Mouse (Mus musculus) embryonic facial prominence, embryonic 12.5 days (tissue): Measurements from ENCODE around the gene 2900026A02Rik. TPM values are rescaled to one million over a fixed set of nuclear protein-coding genes. Genes with fewer than 3 reads are reported as not detected.

ENCODE experiments used
- ATAC-seq: fragments of 200-750 bp; cut with Nextera tagmentation; 2 replicates; pipeline ENCODE4 v1.8.0; 2017; ENCODE audit not compliant: insufficient number of reproducible peaks, insufficient read depth, low FRiP score, low TSS enrichment
- H3K27ac ChIP-seq: fragments of 300-500 bp; sonication (generic); 2 replicates; pipeline ENCODE4 v1.5.1; 2016; ENCODE audit warnings: mild to moderate bottlenecking
- H3K27me3 ChIP-seq: fragments of 300-500 bp; sonication (generic); 2 replicates; pipeline ENCODE4 v1.6.1; 2016; ENCODE audit warnings: mild to moderate bottlenecking, moderate library complexity
- H3K36me3 ChIP-seq: fragments of 300-500 bp; sonication (generic); 2 replicates; pipeline ENCODE4 v1.6.1; 2016; ENCODE audit warnings: mild to moderate bottlenecking
- H3K4me1 ChIP-seq: fragments of 300-500 bp; sonication (generic); 2 replicates; pipeline ENCODE4 v1.6.1; 2016
- H3K4me2 ChIP-seq: fragments of 300-500 bp; sonication (generic); replicated peaks from 2 replicates; pipeline ENCODE4 v1.6.1; 2016; ENCODE audit warnings: mild to moderate bottlenecking, moderate library complexity
- H3K4me3 ChIP-seq: fragments of 300-500 bp; sonication (generic); 2 replicates; pipeline ENCODE4 v1.5.1; 2016; ENCODE audit warnings: mild to moderate bottlenecking
- H3K9ac ChIP-seq: fragments of 300-500 bp; sonication (generic); 2 replicates; pipeline ENCODE4 v1.6.1; 2016; ENCODE audit warnings: mild to moderate bottlenecking, moderate library complexity
- H3K9me3 ChIP-seq: fragments of 300-500 bp; sonication (generic); 2 replicates; pipeline ENCODE4 v1.6.1; 2016; ENCODE audit warnings: mild to moderate bottlenecking, moderate library complexity
- WGBS: fragments of 180-500 bp; shearing (Covaris S2); methylation state at CpG from one replicate; pipeline ENCODE4 v1.1.7; 2016; 5-methylcytosine and 5-hydroxymethylcytosine counted together
- polyA plus RNA-seq: library from polyadenylated mRNA; unstranded; fragments of >200 nt; fragmentation: Nextera tagmentation; extraction: Ambion mirVana; gene quantifications from 2 replicates; pipeline ENCODE4 v1.2.1, GENCODE M21; 2016

Gene 2900026A02Rik
- 5.3 and 5.8 TPM in 2 replicates for polyA plus RNA-seq

DNA sequence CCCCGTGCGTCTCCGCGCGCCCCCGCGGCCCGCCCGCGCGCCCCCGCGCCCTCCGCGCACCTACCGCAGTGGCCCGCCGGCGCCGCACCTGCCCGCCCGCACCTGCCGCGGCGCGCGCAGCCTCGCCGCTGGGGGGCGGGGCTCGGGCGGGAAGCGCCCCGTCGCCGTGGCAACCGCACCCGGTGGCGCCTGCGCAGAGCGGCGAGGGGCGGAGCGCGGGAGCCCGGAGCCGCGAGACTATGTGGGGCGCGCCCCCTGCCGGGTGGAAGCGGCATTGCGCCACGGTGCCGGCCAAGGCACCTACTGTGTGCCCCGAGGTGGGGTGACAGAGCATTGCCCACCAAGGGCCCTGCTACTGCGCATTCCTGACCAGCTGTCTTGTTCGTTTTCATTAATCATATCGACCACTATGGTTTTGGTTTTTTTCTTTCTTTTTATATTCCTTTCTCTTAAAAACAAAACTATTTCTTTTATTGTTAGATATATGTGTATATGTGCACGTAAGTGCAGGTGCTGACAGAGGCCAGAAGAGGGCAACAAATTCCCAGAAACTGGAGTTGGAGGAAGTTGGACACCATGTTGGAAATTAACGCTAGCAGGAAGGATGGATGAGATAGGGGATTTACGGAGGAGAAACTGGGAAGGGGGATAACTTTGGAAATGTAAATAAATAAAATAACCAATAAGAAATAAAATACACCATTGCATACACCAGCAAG is at the start of gene 2900026A02Rik:
TSS of gene 2900026A02Rik (minus strand) at position 90 of the 719 bp plus-strand sequence.
- peaks cover 3% of the 10 kb centered on the region; the same call in 1 of the 2 replicates for H3K9me3 ChIP-seq
- ATAC-seq, result no peak
- peak within 1 kb of the TSS; percentile 48 for H3K4me3 ChIP-seq
- WGBS, result 9% methylated on average over 47 of the region's 62 CpGs
- peaks cover 25% of the 10 kb centered on the region for H3K27me3 ChIP-seq
- H3K27ac ChIP-seq, result no peak within 1 kb of the TSS
- peaks cover 19% of the 10 kb centered on the region for H3K4me1 ChIP-seq
- no peaks in the 10 kb centered on the region for H3K36me3 ChIP-seq
- H3K9ac ChIP-seq, result peak within 1 kb of the TSS; percentile 71
- H3K4me2 ChIP-seq, result peak within 1 kb of the TSS; percentile 98

DNA sequence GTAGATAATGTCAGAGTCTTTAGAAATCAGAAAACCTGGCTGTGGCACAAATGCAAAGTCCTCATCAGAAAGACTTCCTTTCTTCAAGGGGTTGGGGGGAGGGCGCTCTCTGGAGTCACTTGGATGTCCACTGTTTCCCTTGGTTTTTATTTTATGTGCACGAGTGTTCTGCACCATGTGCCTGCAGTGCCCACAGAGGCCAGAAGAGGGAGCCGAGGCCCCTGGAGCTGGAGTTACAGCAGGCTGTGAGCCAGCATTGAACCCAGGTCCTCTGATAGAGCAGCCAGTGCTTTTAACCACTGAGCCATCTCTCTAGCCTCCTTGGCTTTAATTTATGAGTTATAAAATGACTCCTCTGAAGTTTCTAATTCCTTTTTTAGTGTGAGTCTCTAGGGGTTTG is 49.0 kb upstream of the 2900026A02Rik start:
- no peak for ATAC-seq
- WGBS, result 72% methylated on average over 3 of the region's 3 CpGs
- H3K27me3 ChIP-seq, result no peaks in the 10 kb centered on the region
- H3K27ac ChIP-seq, result no peak overlapping the region
- no peak overlapping the region for H3K9ac ChIP-seq
- H3K4me1 ChIP-seq, result no peaks in the 10 kb centered on the region
- no peak overlapping the region for H3K4me3 ChIP-seq
- H3K36me3 ChIP-seq, result no peaks in the 10 kb centered on the region
- no peak overlapping the region for H3K4me2 ChIP-seq
- 0 out of 2 replicates have a peak, but pooled peaks cover 3% of the 10 kb centered on the region for H3K9me3 ChIP-seq

DNA sequence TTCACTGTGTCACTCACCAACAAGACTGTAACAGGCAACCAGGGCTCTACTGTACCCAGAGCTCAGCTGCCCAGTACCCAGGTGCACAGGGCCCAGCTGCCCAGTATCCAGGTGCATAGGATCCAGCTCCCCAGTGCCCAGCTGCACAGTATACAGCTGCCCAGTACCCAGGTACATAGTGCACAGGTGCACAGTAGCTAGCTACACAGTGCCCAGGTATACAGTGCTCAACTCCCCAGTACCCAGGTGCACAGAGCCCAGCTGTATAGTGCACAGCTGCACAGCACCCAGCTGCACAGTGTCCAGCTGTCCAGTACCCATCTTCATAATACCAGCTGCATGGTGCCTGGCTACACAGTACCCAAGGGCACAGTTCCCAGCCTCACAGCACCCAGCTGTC is 47.2 kb upstream of the 2900026A02Rik start:
- Histone ChIP-seq H3K4me3 (no peak overlapping the region), H3K4me2 (no peak overlapping the region), H3K9ac (no peak overlapping the region), H3K36me3 (0 out of 2 replicates have a peak, but pooled peaks cover 4% of the 10 kb centered on the region), H3K9me3 (0 out of 2 replicates have a peak, but pooled peaks cover 3% of the 10 kb centered on the region), H3K27ac (no peak overlapping the region), H3K27me3 (no peaks in the 10 kb centered on the region), H3K4me1 (no peaks in the 10 kb centered on the region)
- peak; percentile 60; the same call in 1 of the 2 replicates for ATAC-seq

DNA sequence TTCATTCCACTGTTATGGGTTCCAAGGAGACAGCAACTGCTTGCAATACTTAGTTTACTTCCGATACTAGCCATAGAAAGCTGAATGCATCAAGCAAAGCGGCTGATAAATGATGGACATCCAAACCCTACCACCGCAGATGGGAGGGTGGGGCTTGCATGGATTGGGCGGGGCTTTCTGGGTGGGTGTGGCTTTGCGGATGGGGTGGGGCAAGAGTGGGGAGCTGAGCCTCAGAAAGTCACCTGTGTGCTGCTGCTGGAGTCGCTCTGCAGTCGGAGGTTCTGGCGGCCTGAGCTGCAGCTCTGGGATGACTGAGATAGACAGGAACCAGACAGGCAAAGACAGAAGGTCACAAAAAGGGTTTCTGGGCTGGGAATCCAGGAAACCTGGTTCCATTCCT is 44.6 kb upstream of the 2900026A02Rik start:
- Histone ChIP-seq H3K9me3 (0 out of 2 replicates have a peak, but pooled peaks cover 3% of the 10 kb centered on the region), H3K36me3 (0 out of 2 replicates have a peak, but pooled peaks cover 4% of the 10 kb centered on the region), H3K4me3 (no peak overlapping the region), H3K27me3 (no peaks in the 10 kb centered on the region), H3K4me1 (no peaks in the 10 kb centered on the region), H3K27ac (no peak overlapping the region), H3K4me2 (no peak overlapping the region), H3K9ac (no peak overlapping the region)
- 84% methylated on average over 8 of the region's 8 CpGs for WGBS
- no peak for ATAC-seq

DNA sequence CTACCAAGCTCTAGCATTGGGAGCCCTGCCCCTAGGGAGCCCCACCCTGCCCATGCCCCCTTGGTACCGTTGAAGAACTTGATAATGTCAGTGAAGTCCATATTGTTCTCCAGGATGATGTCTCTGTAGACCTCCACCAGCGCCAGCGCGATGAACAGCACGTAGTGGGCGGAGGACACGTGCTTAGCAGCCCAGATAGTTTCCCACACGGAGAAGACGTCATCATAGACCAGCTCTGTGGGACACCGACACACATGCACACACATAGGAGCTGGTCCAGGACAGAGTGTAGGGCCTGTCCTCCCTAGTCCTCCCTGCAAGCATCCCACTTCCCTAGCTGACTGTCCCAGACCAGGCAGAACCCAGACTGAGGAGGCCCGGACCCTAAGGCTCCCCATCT is 29.8 kb upstream of the 2900026A02Rik start:
- no peak overlapping the region for H3K9ac ChIP-seq
- H3K27ac ChIP-seq, result no peak overlapping the region
- no peaks in the 10 kb centered on the region for H3K4me1 ChIP-seq
- H3K27me3 ChIP-seq, result no peaks in the 10 kb centered on the region
- H3K9me3 ChIP-seq, result no peaks in the 10 kb centered on the region
- no peaks in the 10 kb centered on the region for H3K36me3 ChIP-seq
- no peak overlapping the region for H3K4me3 ChIP-seq
- ATAC-seq, result no peak
- no peak overlapping the region for H3K4me2 ChIP-seq
- WGBS, result 94% methylated on average over 11 of the region's 11 CpGs

DNA sequence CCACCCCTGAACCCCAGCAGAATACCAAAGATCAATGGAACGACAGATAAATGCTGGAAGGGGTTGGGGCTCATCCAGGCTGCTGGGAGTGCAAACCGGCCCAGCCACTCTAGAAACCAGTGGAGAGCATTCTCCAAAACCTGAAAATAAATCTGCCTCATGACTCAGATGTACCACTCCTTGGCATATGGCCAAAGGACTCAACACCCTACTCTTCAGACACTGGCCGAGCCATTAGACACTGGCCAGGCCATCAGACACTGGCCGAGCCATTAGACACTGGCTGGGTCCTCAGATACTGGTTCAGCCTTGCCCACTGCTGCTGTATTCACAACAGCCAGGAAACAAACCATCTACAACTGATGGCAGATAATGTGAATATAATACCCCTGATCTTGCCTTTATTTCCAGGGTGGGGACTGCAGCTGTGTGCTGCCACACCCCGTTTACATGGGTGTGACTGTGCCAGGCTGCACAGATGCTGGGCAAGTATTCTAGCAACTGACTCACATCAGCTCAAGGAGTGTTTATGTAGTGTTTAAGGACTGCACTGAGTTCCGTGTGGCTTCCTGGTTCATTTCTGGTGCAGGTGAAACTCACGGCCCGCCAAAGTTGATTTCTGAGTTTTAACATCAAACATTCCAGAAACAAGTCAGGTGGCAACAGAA is 28.4 kb upstream of the 2900026A02Rik start:
- Histone ChIP-seq H3K4me1 (no peaks in the 10 kb centered on the region), H3K9me3 (no peaks in the 10 kb centered on the region), H3K4me3 (no peak overlapping the region), H3K27ac (no peak overlapping the region), H3K27me3 (no peaks in the 10 kb centered on the region), H3K9ac (no peak overlapping the region), H3K36me3 (no peaks in the 10 kb centered on the region), H3K4me2 (no peak overlapping the region)
- ATAC-seq, result no peak
- 76% methylated on average over 8 of the region's 8 CpGs for WGBS

DNA sequence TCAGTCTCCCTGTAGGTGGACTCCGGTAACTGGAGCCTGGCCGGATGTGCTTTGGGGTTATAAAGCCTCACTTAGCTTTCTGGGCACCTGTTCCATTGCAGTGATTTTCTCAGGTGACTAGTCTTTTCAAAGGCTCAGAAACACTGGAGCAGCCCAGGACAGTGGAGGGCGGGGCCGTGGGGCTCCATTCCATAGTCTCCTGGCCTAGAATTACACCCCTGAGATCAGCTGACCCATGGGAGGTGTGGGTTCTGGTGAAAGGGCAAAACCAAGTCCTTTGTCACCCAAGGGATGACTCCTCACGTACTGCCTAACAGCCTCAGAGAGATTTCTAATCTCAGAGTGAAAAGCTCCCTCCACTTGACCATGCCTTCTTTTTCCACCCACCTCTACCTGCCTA is 9.2 kb upstream of the 2900026A02Rik start:
- no peak for ATAC-seq
- H3K4me2 ChIP-seq, result no peak overlapping the region
- peaks cover 17% of the 10 kb centered on the region for H3K4me1 ChIP-seq
- H3K27ac ChIP-seq, result no peak overlapping the region
- no peaks in the 10 kb centered on the region for H3K27me3 ChIP-seq
- H3K4me3 ChIP-seq, result no peak overlapping the region
- WGBS, result 73% methylated on average over 5 of the region's 5 CpGs
- no peaks in the 10 kb centered on the region for H3K9me3 ChIP-seq
- no peak overlapping the region for H3K9ac ChIP-seq
- H3K36me3 ChIP-seq, result no peaks in the 10 kb centered on the region

DNA sequence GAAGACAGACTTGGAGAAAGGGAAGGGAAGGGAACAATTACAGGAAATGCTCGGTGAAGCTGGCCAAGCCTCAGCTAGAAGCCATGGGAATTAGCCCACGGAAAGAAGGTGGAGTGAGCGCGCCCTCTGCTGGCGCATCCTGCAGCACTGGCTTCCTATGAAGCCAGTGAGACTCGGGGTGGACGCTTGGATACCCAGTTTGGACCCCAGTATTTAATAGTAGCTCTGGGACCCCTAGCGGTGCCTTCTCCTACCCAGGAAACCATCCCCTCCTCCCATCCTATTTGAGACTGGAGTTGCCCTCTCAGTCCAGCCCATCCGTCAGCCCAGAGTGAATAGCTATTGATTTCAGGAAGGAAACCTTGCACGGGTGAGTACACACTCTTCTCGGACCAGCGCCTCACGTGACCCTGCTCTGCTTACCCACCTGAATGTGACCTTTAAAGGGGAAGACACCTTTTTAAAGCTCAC is 5.6 kb upstream of the 2900026A02Rik start, which contains the start of gene Tmem211:
TSS of gene Tmem211 (plus strand) at position 278 of the 471 bp plus-strand sequence.
- Histone ChIP-seq H3K27me3 (no peaks in the 10 kb centered on the region), H3K4me3 (peak within 1 kb of the TSS; percentile 2; the same call in 1 of the 2 replicates), H3K27ac (peak within 1 kb of the TSS; percentile 30), H3K4me1 (peaks cover 18% of the 10 kb centered on the region), H3K36me3 (no peaks in the 10 kb centered on the region), H3K4me2 (peak within 1 kb of the TSS; percentile 41), H3K9ac (no peak within 1 kb of the TSS; the same call in 1 of the 2 replicates), H3K9me3 (no peaks in the 10 kb centered on the region)
- under 1% methylated on average over 13 of the region's 13 CpGs for WGBS
- ATAC-seq, result peak; percentile 62; the same call in 1 of the 2 replicates

DNA sequence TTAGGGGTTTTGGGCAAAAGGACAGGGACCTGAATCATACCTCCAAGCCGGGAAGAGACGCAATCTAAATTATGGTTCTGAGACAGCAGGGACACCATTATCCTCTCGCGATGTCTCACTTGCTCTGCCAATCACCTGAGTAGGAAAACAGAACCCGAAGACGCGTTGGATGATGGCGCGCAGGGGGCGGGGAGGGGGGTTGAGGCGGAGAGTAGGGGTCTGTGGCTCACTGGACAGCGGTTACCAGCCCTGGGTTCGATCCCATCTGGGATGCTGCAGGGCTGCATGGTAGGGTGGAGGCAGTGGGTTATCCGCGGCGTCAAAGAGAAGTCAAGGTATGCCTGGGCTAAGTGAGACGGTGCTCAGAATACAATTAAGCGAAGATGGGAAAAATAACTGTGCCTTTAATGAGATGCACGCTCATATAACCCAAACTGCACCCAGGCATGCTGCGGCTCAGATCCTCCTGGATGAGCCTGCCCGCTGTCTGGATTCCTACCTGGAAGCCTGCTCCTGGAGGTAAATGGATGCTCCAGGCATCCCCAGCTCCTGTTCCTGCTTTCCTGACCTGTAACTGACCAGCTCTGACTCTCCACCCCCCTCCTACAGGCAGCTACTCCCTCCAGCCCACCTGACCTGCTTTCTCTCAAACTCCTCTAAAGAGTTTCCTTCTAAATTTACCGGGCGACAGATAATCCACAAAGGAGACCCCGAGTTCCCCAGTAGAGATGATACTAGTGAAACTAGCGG is 4.8 kb upstream of the 2900026A02Rik start:
- H3K4me1 ChIP-seq, result peaks cover 18% of the 10 kb centered on the region
- no peak for ATAC-seq
- peaks cover 3% of the 10 kb centered on the region; the same call in 1 of the 2 replicates for H3K9me3 ChIP-seq
- H3K9ac ChIP-seq, result no peak overlapping the region
- peak overlapping the region; percentile 2; the same call in 1 of the 2 replicates for H3K4me3 ChIP-seq
- H3K27ac ChIP-seq, result peak overlapping the region; percentile 30
- peaks cover 4% of the 10 kb centered on the region for H3K27me3 ChIP-seq
- no peaks in the 10 kb centered on the region for H3K36me3 ChIP-seq
- peak overlapping the region; percentile 41 for H3K4me2 ChIP-seq
- WGBS, result 13% methylated on average over 25 of the region's 25 CpGs

DNA sequence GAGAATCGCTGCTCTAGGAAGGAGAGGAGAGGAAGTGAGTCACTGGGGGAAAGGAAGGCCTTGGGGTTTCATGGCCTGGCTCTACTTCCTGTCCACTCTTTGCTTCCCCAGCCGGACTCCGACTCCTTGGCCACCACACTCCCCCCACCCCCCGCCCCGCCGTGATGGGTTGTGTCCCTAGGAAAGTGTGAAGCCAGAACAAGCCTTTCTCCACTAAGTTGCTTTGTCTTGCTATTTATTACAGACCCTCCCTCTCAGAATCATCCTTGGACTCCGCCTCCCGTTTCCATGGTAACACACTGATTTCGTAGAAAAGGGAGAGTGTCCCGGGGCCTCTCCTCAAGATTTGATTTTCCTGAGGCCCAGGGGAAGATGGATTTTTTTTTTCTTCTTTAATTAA is 4.2 kb upstream of the 2900026A02Rik start:
- peak overlapping the region; percentile 41 for H3K4me2 ChIP-seq
- H3K27me3 ChIP-seq, result peaks cover 10% of the 10 kb centered on the region
- H3K9me3 ChIP-seq, result peaks cover 3% of the 10 kb centered on the region; the same call in 1 of the 2 replicates
- no peak for ATAC-seq
- no peak overlapping the region for H3K9ac ChIP-seq
- no peaks in the 10 kb centered on the region for H3K36me3 ChIP-seq
- no peak overlapping the region for H3K27ac ChIP-seq
- 25% methylated on average over 10 of the region's 10 CpGs for WGBS
- no peak overlapping the region for H3K4me3 ChIP-seq
- H3K4me1 ChIP-seq, result peaks cover 24% of the 10 kb centered on the region

DNA sequence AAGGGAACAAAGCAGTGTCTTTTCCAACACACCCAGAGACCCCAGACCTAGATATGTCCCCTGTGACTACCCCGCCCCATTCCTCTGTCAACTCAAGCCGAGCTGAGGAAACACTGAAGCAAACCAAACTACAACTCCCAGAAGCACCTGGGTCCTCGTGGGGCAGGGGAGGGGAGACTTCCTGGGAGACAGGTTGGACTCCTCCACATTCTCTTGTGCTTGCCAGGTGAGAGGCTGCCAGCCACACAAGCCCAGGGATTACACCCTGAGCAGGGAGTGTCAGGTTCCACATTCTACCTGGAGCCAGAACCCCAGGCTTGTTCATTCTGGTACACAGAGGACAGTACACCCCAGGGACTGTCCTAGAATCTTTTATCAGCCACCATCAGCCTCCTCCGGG is 2.9 kb upstream of the 2900026A02Rik start:
- Histone ChIP-seq H3K36me3 (no peaks in the 10 kb centered on the region), H3K4me1 (peaks cover 25% of the 10 kb centered on the region), H3K27ac (peak overlapping the region; percentile 65; the same call in 1 of the 2 replicates), H3K9me3 (peaks cover 3% of the 10 kb centered on the region; the same call in 1 of the 2 replicates), H3K27me3 (peaks cover 23% of the 10 kb centered on the region), H3K9ac (no peak overlapping the region), H3K4me2 (no peak overlapping the region), H3K4me3 (no peak overlapping the region)
- no peak for ATAC-seq
- 51% methylated on average over 4 of the region's 4 CpGs for WGBS
